Mouse (Mus musculus): ENCODE results near the gene Slc48a1.

- TF ChIP-seq POLR2A (IDR thresholded peaks at IDR 0.05; ENCODE audit: insufficient read length, low read depth): no peak
- no peak for TF ChIP-seq TCF12 (IDR thresholded peaks at IDR 0.05; ENCODE audit: insufficient read depth, poor library complexity, severe bottlenecking)
- no peak for TF ChIP-seq E2F4 (IDR thresholded peaks at IDR 0.05; ENCODE audit: insufficient read depth)
Observed at GRCm38 (mm10) chr15:97839012-97839411, 60.7 kb downstream of the Slc48a1 start.

All from myocyte (in vitro differentiated cells).